Mouse (Mus musculus): ENCODE results near the gene Serac1. TPM values are rescaled to one million over a fixed set of nuclear protein-coding genes. Genes with fewer than 3 reads are reported as not detected.

The Serac1 gene
- polyA plus RNA-seq, 1 experiment from 2014 or later, result 12.9 TPM

GRCm38 (mm10) chr17:6113653-6114052, 34.1 kb upstream of the Serac1 start:
- H3K36me3 ChIP-seq (ENCODE audit: control insufficient read depth, insufficient read depth, low read length), result peaks cover 15% of the 10 kb centered on the region; the same call in 1 of the 2 replicates
- peaks cover 19% of the 10 kb centered on the region for H3K4me1 ChIP-seq (ENCODE audit: control insufficient read depth, insufficient read depth, low read length)
- H3K9me3 ChIP-seq (ENCODE audit: control insufficient read depth, low read length), result no peaks in the 10 kb centered on the region
- no peak overlapping the region for H3K27ac ChIP-seq (replicated peaks; ENCODE audit: low read depth, low read length)
- no peak overlapping the region for H3K9ac ChIP-seq (replicated peaks; ENCODE audit: low read length)
- H3K4me3 ChIP-seq (replicated peaks; ENCODE audit: low read depth, low read length), result no peak overlapping the region
- H3K4me2 ChIP-seq (ENCODE audit: low read length), result no peak overlapping the region
- WGBS, result 90% methylated on average over 6 of the region's 6 CpGs
- H3K27me3 ChIP-seq (ENCODE audit: control insufficient read depth, insufficient read depth, low read length), result no peaks in the 10 kb centered on the region
- ATAC-seq (ENCODE audit: low FRiP score, low TSS enrichment), result no peak
- DNase-seq, result no peak

GRCm38 (mm10) chr17:6110956-6111355, 31.4 kb upstream of the Serac1 start:
- 87% methylated on average over 3 of the region's 3 CpGs for WGBS
- DNase-seq, result no peak
- no peak for ATAC-seq (ENCODE audit: low FRiP score, low TSS enrichment)

GRCm38 (mm10) chr17:6108175-6108574, 28.6 kb upstream of the Serac1 start:
- WGBS, result 40% methylated on average over 7 of the region's 7 CpGs
- no peak for DNase-seq
- no peak for ATAC-seq (ENCODE audit: low FRiP score, low TSS enrichment)
- H3K4me1 ChIP-seq (ENCODE audit: control insufficient read depth, insufficient read depth, low read length), result peaks cover 28% of the 10 kb centered on the region
- H3K27me3 ChIP-seq (ENCODE audit: control insufficient read depth, insufficient read depth, low read length), result no peaks in the 10 kb centered on the region
- H3K9me3 ChIP-seq (ENCODE audit: control insufficient read depth, low read length), result no peaks in the 10 kb centered on the region
- no peak overlapping the region for H3K27ac ChIP-seq (replicated peaks; ENCODE audit: low read depth, low read length)
- H3K4me2 ChIP-seq (ENCODE audit: low read length), result peak overlapping the region; percentile 87
- peaks cover 11% of the 10 kb centered on the region; the same call in 1 of the 2 replicates for H3K36me3 ChIP-seq (ENCODE audit: control insufficient read depth, insufficient read depth, low read length)
- H3K4me3 ChIP-seq (replicated peaks; ENCODE audit: low read depth, low read length), result peak overlapping the region; percentile 94
- peak overlapping the region; percentile 96 for H3K9ac ChIP-seq (replicated peaks; ENCODE audit: low read length)

More at GRCm38 (mm10) chr17:6110956-6111355, 31.4 kb upstream of the Serac1 start:
- Histone ChIP-seq H3K9me3 (ENCODE audit: control insufficient read depth, low read length) (no peaks in the 10 kb centered on the region), H3K4me3 (replicated peaks; ENCODE audit: low read depth, low read length) (no peak overlapping the region), H3K36me3 (ENCODE audit: control insufficient read depth, insufficient read depth, low read length) (peaks cover 15% of the 10 kb centered on the region; the same call in 1 of the 2 replicates), H3K4me1 (ENCODE audit: control insufficient read depth, insufficient read depth, low read length) (peaks cover 24% of the 10 kb centered on the region), H3K4me2 (ENCODE audit: low read length) (no peak overlapping the region), H3K27ac (replicated peaks; ENCODE audit: low read depth, low read length) (no peak overlapping the region), H3K9ac (replicated peaks; ENCODE audit: low read length) (no peak overlapping the region), H3K27me3 (ENCODE audit: control insufficient read depth, insufficient read depth, low read length) (no peaks in the 10 kb centered on the region)

- ATAC-seq (ENCODE audit: low FRiP score, low TSS enrichment), result no peak
These were observed 27.6 kb upstream of the Serac1 start for GRCm38 (mm10) chr17:6107015-6107601.

GRCm38 (mm10) chr17:6106361-6107014, 26.9 kb upstream of the Serac1 start, which contains the start of gene Tulp4:
Gene Tulp4, plus strand, starts transcription at chr17:6106437.
- no peaks in the 10 kb centered on the region for H3K9me3 ChIP-seq (ENCODE audit: control insufficient read depth, low read length)
- H3K4me2 ChIP-seq (ENCODE audit: low read length), result peak within 1 kb of the TSS; percentile 87
- peak; percentile 98 for ATAC-seq (ENCODE audit: low FRiP score, low TSS enrichment)
- H3K4me3 ChIP-seq (replicated peaks; ENCODE audit: low read depth, low read length), result peak within 1 kb of the TSS; percentile 94
- peak within 1 kb of the TSS; percentile 96 for H3K9ac ChIP-seq (replicated peaks; ENCODE audit: low read length)
- peak; percentile 95 for DNase-seq
- H3K4me1 ChIP-seq (ENCODE audit: control insufficient read depth, insufficient read depth, low read length), result peaks cover 28% of the 10 kb centered on the region
- peaks cover 7% of the 10 kb centered on the region; the same call in 1 of the 2 replicates for H3K36me3 ChIP-seq (ENCODE audit: control insufficient read depth, insufficient read depth, low read length)
- peak within 1 kb of the TSS; percentile 98 for H3K27ac ChIP-seq (replicated peaks; ENCODE audit: low read depth, low read length)
- H3K27me3 ChIP-seq (ENCODE audit: control insufficient read depth, insufficient read depth, low read length), result no peaks in the 10 kb centered on the region
- WGBS, result under 1% methylated on average over 63 of the region's 76 CpGs

More at GRCm38 (mm10) chr17:6107015-6107601, 27.6 kb upstream of the Serac1 start:
- WGBS, result under 1% methylated on average over 49 of the region's 50 CpGs
- H3K9ac ChIP-seq (replicated peaks; ENCODE audit: low read length), result peak overlapping the region; percentile 96
- H3K4me3 ChIP-seq (replicated peaks; ENCODE audit: low read depth, low read length), result peak overlapping the region; percentile 94
- peak overlapping the region; percentile 98 for H3K27ac ChIP-seq (replicated peaks; ENCODE audit: low read depth, low read length)
- peaks cover 28% of the 10 kb centered on the region for H3K4me1 ChIP-seq (ENCODE audit: control insufficient read depth, insufficient read depth, low read length)
- H3K9me3 ChIP-seq (ENCODE audit: control insufficient read depth, low read length), result no peaks in the 10 kb centered on the region
- peaks cover 9% of the 10 kb centered on the region; the same call in 1 of the 2 replicates for H3K36me3 ChIP-seq (ENCODE audit: control insufficient read depth, insufficient read depth, low read length)
- H3K27me3 ChIP-seq (ENCODE audit: control insufficient read depth, insufficient read depth, low read length), result no peaks in the 10 kb centered on the region
- peak; percentile 80 for DNase-seq
- peak overlapping the region; percentile 87 for H3K4me2 ChIP-seq (ENCODE audit: low read length)

- Histone ChIP-seq H3K4me2 (ENCODE audit: low read length) (no peak overlapping the region), H3K4me3 (replicated peaks; ENCODE audit: low read depth, low read length) (no peak overlapping the region), H3K27ac (replicated peaks; ENCODE audit: low read depth, low read length) (no peak overlapping the region), H3K27me3 (ENCODE audit: control insufficient read depth, insufficient read depth, low read length) (no peaks in the 10 kb centered on the region), H3K9ac (replicated peaks; ENCODE audit: low read length) (no peak overlapping the region), H3K9me3 (ENCODE audit: control insufficient read depth, low read length) (no peaks in the 10 kb centered on the region), H3K4me1 (ENCODE audit: control insufficient read depth, insufficient read depth, low read length) (peaks cover 12% of the 10 kb centered on the region), H3K36me3 (ENCODE audit: control insufficient read depth, insufficient read depth, low read length) (no peaks in the 10 kb centered on the region)
- no peak for ATAC-seq (ENCODE audit: low FRiP score, low TSS enrichment)
- WGBS, result 81% methylated on average over 6 of the region's 6 CpGs
- DNase-seq, result no peak
These were observed 24.0 kb upstream of the Serac1 start for GRCm38 (mm10) chr17:6103566-6103965.

GRCm38 (mm10) chr17:6102287-6102686, 22.7 kb upstream of the Serac1 start:
- ATAC-seq (ENCODE audit: low FRiP score, low TSS enrichment) (no peak), DNase-seq (no peak)
- WGBS, result 95% methylated on average over 3 of the region's 3 CpGs
- Histone ChIP-seq H3K4me2 (ENCODE audit: low read length) (no peak overlapping the region), H3K9ac (replicated peaks; ENCODE audit: low read length) (no peak overlapping the region), H3K27ac (replicated peaks; ENCODE audit: low read depth, low read length) (no peak overlapping the region), H3K4me1 (ENCODE audit: control insufficient read depth, insufficient read depth, low read length) (peaks cover 4% of the 10 kb centered on the region; the same call in 1 of the 2 replicates), H3K9me3 (ENCODE audit: control insufficient read depth, low read length) (no peaks in the 10 kb centered on the region), H3K4me3 (replicated peaks; ENCODE audit: low read depth, low read length) (no peak overlapping the region), H3K36me3 (ENCODE audit: control insufficient read depth, insufficient read depth, low read length) (no peaks in the 10 kb centered on the region), H3K27me3 (ENCODE audit: control insufficient read depth, insufficient read depth, low read length) (no peaks in the 10 kb centered on the region)

GRCm38 (mm10) chr17:6097884-6098283, 18.3 kb upstream of the Serac1 start:
- H3K4me2 ChIP-seq (ENCODE audit: low read length), result no peak overlapping the region
- 31% methylated on average over 4 of the region's 4 CpGs for WGBS
- H3K9ac ChIP-seq (replicated peaks; ENCODE audit: low read length), result no peak overlapping the region

More at GRCm38 (mm10) chr17:6097884-6098283, 18.3 kb upstream of the Serac1 start:
- H3K36me3 ChIP-seq (ENCODE audit: control insufficient read depth, insufficient read depth, low read length), result no peaks in the 10 kb centered on the region
- H3K4me1 ChIP-seq (ENCODE audit: control insufficient read depth, insufficient read depth, low read length), result no peaks in the 10 kb centered on the region
- no peaks in the 10 kb centered on the region for H3K9me3 ChIP-seq (ENCODE audit: control insufficient read depth, low read length)
- H3K4me3 ChIP-seq (replicated peaks; ENCODE audit: low read depth, low read length), result no peak overlapping the region
- no peaks in the 10 kb centered on the region for H3K27me3 ChIP-seq (ENCODE audit: control insufficient read depth, insufficient read depth, low read length)
- ATAC-seq (ENCODE audit: low FRiP score, low TSS enrichment) (no peak), DNase-seq (peak; percentile 87)
- H3K27ac ChIP-seq (replicated peaks; ENCODE audit: low read depth, low read length), result no peak overlapping the region
